Mouse (Mus musculus) hindbrain, postnatal 0 days (tissue): Measurements from ENCODE around the gene Cxcl13. TPM values are rescaled to one million over a fixed set of nuclear protein-coding genes. Genes with fewer than 3 reads are reported as not detected.

Source experiments
- ATAC-seq: fragments of 200-750 bp; cut with Nextera tagmentation; 2 replicates; pipeline ENCODE4 v1.8.0; 2017; ENCODE audit warnings: mild to moderate bottlenecking, moderate TSS enrichment, moderate library complexity
- DNase-seq: peaks from one replicate; pipeline ENCODE4 v3.0.0-alpha.2; 2015; ENCODE audit warnings: low spot score
- H3K27ac ChIP-seq: fragments of 300-500 bp; sonication (generic); 2 replicates; pipeline ENCODE4 v1.5.1; 2014; ENCODE audit warnings: mild to moderate bottlenecking
- H3K27me3 ChIP-seq: fragments of 300-500 bp; sonication (generic); 2 replicates; pipeline ENCODE4 v1.6.1; 2014; ENCODE audit warnings: low read length, mixed read lengths; ENCODE audit not compliant: insufficient read depth
- H3K36me3 ChIP-seq: fragments of 300-500 bp; sonication (generic); 2 replicates; pipeline ENCODE4 v1.6.1; 2014; ENCODE audit warnings: low read length, mixed read lengths; ENCODE audit not compliant: insufficient read depth
- H3K4me1 ChIP-seq: fragments of 300-500 bp; sonication (generic); 2 replicates; pipeline ENCODE4 v1.6.1; 2014; ENCODE audit warnings: antibody characterized with exemption, low read length, mixed read lengths; ENCODE audit not compliant: insufficient read depth
- H3K4me2 ChIP-seq: fragments of 300-500 bp; sonication (generic); 2 replicates; pipeline ENCODE4 v1.6.1; 2014; ENCODE audit warnings: low read depth, mild to moderate bottlenecking, low read length, moderate library complexity, mixed read lengths
- H3K4me3 ChIP-seq: fragments of 300-500 bp; sonication (generic); 2 replicates; pipeline ENCODE4 v1.5.1; 2014; ENCODE audit warnings: low read length
- H3K9ac ChIP-seq: fragments of 300-500 bp; sonication (generic); replicated peaks from 2 replicates; pipeline ENCODE4 v1.6.1; 2014; ENCODE audit warnings: mild to moderate bottlenecking, low read length, moderate library complexity, mixed read lengths
- H3K9me3 ChIP-seq: fragments of 300-500 bp; sonication (generic); 2 replicates; pipeline ENCODE4 v1.6.1; 2016; ENCODE audit warnings: low read length, mixed read lengths
- CTCF ChIP-seq: IDR thresholded peaks from 2 replicates; pipeline ENCODE4 v1.5.1; 2016; ENCODE audit warnings: antibody characterized with exemption, control low read depth, low read depth
- whole genome bisulfite sequencing: fragments of 180-500 bp; shearing (Covaris S2); extraction: QIAGEN DNeasy Blood & Tissue Kit; methylation state at CpG from one replicate; pipeline ENCODE4 v1.1.7; 2014; 5-methylcytosine and 5-hydroxymethylcytosine counted together
- polyA plus RNA-seq: library from polyadenylated mRNA; unstranded; fragments of >200 nt; fragmentation: Nextera tagmentation; extraction: Ambion mirVana; gene quantifications from 2 replicates; pipeline ENCODE4 v1.2.1, GENCODE M21; 2015
- total RNA-seq: library from RNA; depleted of rRNA; stranded (reverse); fragments of >200 nt; gene quantifications from 2 replicates; pipeline ENCODE4 v1.2.3, GENCODE M21; 2014

Gene Cxcl13
- total and polyA plus RNA-seq, 2 experiments from 2014 or later = 0.38 TPM; not detected in 1

DNA sequence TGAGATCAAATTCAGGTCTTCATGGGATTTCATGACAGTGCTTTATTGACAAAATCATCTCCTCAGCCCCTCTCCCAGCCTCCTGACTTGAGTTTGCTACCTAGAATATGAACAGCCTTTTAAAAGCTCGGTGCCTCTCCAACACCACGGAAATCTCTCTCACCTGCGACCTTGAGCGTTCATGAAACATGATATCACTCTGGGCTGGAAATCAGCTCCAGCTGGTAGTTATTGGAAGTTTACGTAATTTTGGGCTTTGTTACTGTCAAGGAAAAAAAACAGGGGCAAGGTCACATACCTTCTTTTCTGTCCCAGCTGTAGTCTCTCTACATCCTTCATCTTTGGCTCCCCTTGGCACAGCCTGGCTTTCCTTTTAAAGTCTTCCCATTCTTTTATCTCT is 20.7 kb upstream of the Cxcl13 start:
- H3K27ac ChIP-seq = no peak overlapping the region
- no peak for TF ChIP-seq CTCF
- no peaks in the 10 kb centered on the region for H3K27me3 ChIP-seq
- ATAC-seq = no peak
- no peak overlapping the region for H3K4me2 ChIP-seq
- H3K4me1 ChIP-seq = no peaks in the 10 kb centered on the region
- DNase-seq = no peak
- no peak overlapping the region for H3K4me3 ChIP-seq
- no peaks in the 10 kb centered on the region for H3K36me3 ChIP-seq
- no peak overlapping the region for H3K9ac ChIP-seq
- H3K9me3 ChIP-seq = no peaks in the 10 kb centered on the region
- WGBS = 86% methylated on average over 5 of the region's 5 CpGs

DNA sequence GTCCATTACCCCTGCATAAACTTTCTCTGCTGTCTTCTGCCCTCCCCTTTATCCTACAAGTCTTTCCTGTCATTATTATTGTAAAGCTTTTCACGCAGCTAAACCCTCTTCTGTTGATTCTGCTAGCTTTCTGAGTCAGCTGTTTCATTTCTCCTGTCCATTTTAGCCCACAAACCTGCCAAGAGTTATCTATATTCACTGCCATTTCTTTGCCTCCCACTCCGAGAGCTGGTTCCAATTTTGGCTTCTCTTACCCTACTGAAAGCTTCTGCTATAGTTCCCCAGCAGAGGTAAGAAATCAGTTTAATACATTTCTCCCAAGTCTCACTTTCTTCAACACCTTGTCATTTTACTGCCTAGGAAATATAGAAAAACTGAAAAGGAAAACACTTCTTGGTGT is 19.6 kb upstream of the Cxcl13 start:
- no peaks in the 10 kb centered on the region for H3K27me3 ChIP-seq
- 65% methylated on average over 2 of the region's 2 CpGs for WGBS
- DNase-seq = no peak
- no peaks in the 10 kb centered on the region for H3K4me1 ChIP-seq
- no peaks in the 10 kb centered on the region for H3K36me3 ChIP-seq
- H3K9me3 ChIP-seq = no peaks in the 10 kb centered on the region
- H3K4me3 ChIP-seq = no peak overlapping the region
- H3K27ac ChIP-seq = no peak overlapping the region
- no peak for ATAC-seq
- H3K4me2 ChIP-seq = no peak overlapping the region
- H3K9ac ChIP-seq = no peak overlapping the region
- no peak for TF ChIP-seq CTCF

DNA sequence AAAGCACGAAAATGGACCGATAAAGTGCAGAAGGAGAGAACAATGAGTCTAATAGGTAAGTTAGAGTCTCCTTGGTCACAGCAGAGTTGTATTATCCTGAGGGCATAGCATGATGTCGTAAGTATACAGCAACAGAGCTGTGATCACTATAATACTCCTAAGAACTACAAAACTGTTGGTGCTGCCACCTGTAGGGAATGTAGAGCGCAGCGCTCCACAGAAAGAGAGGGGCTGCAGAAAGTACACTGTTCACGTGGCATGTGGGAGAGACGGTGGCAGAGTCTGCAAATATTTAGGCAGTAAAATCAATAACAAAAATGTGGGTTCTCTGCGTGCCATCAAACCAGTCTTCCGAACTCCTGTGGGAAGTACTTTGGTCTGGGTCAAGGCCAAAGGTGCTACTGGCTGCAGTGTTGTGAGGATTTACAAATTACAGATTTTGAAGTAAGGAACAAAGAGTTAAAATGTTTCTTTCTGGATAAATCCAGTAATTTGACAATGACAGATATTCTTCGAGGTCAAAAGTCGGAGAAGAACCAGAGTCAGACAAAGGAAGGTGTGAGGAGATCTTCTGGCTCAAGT is 18.6 kb upstream of the Cxcl13 start:
- H3K4me1 ChIP-seq = no peaks in the 10 kb centered on the region
- no peaks in the 10 kb centered on the region for H3K27me3 ChIP-seq
- H3K9ac ChIP-seq = no peak overlapping the region
- H3K9me3 ChIP-seq = no peaks in the 10 kb centered on the region
- TF ChIP-seq CTCF = peak; percentile 26
- no peak for DNase-seq
- H3K4me2 ChIP-seq = no peak overlapping the region
- no peak for ATAC-seq
- H3K27ac ChIP-seq = no peak overlapping the region
- H3K36me3 ChIP-seq = no peaks in the 10 kb centered on the region
- 85% methylated on average over 11 of the region's 11 CpGs for WGBS
- H3K4me3 ChIP-seq = no peak overlapping the region

DNA sequence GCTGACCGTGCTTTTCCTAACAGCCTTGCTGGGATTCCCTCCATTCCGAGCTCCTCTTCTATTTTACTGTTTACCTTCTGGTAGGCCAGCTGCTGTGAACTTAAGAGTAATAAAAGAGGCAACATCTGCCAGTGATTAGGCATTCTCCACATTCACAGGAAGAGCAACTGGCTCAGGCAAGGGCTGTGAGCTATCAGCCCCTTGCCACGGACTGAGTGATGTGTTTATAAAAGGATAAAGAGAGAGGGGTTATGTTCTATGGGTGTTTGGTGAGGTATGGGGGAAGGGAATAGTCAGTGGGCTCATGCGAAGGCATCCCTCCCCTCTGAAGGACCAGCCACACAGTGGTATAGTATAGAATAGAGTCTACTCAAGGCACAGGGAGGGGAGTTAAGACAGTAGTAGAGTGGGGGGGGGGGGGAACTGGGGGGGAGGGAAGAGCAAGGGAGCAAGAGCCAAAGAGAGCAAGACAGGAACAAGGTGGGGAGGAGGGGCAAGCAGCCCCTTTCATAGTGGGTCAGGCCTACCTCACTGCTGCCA is 16.0 kb upstream of the Cxcl13 start:
- ATAC-seq (no peak), DNase-seq (no peak)
- Histone ChIP-seq H3K27ac (no peak overlapping the region), H3K27me3 (no peaks in the 10 kb centered on the region), H3K4me1 (no peaks in the 10 kb centered on the region), H3K4me3 (no peak overlapping the region), H3K9ac (no peak overlapping the region), H3K9me3 (no peaks in the 10 kb centered on the region), H3K4me2 (no peak overlapping the region), H3K36me3 (no peaks in the 10 kb centered on the region)
- WGBS = 63% methylated on average over 4 of the region's 4 CpGs
- no peak for TF ChIP-seq CTCF

DNA sequence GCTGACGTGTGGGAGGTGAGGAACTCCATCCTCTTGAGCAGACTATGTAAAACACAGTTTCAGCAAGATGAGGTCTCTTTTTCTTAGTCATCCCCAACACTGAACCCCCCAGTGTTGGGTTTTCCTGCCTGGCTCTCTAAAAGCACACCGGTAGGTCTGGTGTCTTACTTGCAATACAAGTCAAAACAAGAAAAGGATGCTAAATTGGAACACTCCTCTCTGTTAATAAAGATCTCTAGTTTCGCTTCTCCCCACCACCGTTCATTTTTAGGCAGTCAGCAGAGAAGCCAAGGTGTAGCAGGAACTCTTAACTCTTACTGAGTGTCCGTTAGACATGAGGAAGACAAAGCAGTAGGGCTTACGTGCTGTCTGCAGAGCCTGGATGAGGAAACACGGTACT is 15.2 kb upstream of the Cxcl13 start:
- H3K4me2 ChIP-seq = no peak overlapping the region
- H3K4me1 ChIP-seq = no peaks in the 10 kb centered on the region
- H3K9ac ChIP-seq = no peak overlapping the region
- no peak for DNase-seq
- no peak overlapping the region for H3K27ac ChIP-seq
- H3K36me3 ChIP-seq = no peaks in the 10 kb centered on the region
- no peak for ATAC-seq
- TF ChIP-seq CTCF = no peak
- H3K4me3 ChIP-seq = no peak overlapping the region
- H3K27me3 ChIP-seq = no peaks in the 10 kb centered on the region
- WGBS = 84% methylated on average over 7 of the region's 7 CpGs
- no peaks in the 10 kb centered on the region for H3K9me3 ChIP-seq

DNA sequence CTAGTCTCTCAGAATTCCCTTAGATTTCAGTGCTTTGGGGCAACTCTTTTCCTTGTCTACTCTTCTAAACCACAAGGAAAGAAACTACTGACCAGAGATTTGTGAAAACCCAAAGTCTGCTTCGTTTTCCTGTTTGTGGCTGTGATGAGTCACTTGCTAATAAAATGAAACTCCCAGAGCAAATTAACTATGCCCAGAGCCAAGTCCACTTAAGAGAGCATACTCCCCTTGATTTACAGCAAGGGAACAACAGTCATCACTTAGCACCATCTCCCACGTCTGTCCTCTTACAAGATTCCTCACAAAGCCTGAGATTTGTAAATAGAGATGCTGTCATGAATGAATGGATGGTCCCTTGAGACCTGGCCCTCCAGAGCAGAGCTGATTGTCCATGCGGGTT is 11.6 kb upstream of the Cxcl13 start:
- no peaks in the 10 kb centered on the region for H3K9me3 ChIP-seq
- WGBS = 50% methylated on average over 3 of the region's 3 CpGs
- no peaks in the 10 kb centered on the region for H3K4me1 ChIP-seq
- H3K9ac ChIP-seq = no peak overlapping the region
- ATAC-seq = no peak
- no peaks in the 10 kb centered on the region for H3K27me3 ChIP-seq
- TF ChIP-seq CTCF = no peak
- H3K27ac ChIP-seq = no peak overlapping the region
- H3K36me3 ChIP-seq = no peaks in the 10 kb centered on the region
- DNase-seq = no peak
- H3K4me2 ChIP-seq = no peak overlapping the region
- no peak overlapping the region for H3K4me3 ChIP-seq

DNA sequence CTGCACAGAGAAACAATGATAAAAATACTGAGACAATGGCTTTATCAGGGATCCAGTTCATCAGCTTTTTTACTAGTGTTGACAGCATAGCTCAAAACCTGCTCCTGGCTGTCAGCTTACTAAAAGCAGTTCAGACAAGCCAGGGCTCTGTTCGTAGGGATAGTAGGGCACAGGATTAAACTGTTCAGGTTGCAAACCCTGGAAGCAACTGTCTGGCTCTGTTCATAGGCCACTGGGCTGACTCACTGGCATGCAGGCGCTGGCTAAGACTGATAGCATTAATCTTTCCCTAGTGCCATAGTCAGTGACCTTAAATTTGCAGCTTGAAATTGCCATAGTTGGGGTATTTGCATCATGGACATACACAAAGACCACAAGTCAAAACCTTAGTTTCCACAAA is 10.4 kb upstream of the Cxcl13 start:
- DNase-seq = no peak
- Histone ChIP-seq H3K27ac (no peak overlapping the region), H3K4me1 (no peaks in the 10 kb centered on the region), H3K9ac (no peak overlapping the region), H3K9me3 (no peaks in the 10 kb centered on the region), H3K27me3 (no peaks in the 10 kb centered on the region), H3K4me2 (no peak overlapping the region), H3K4me3 (no peak overlapping the region), H3K36me3 (no peaks in the 10 kb centered on the region)
- WGBS = 78% methylated on average over 2 of the region's 2 CpGs
- ATAC-seq = no peak
- TF ChIP-seq CTCF = no peak
